Mouse (Mus musculus) liver, embryonic 14.5 days (tissue): ENCODE measurements around the gene Bicd2. TPM values are rescaled to one million over a fixed set of nuclear protein-coding genes. Genes with fewer than 3 reads are reported as not detected.
A peak's percentile ranks its signal among the peaks of the same experiment; 100 is the strongest.

Experiments
- ATAC-seq: fragments of 200-750 bp; cut with Nextera tagmentation; 2 replicates; pipeline ENCODE4 v1.8.0; 2017; ENCODE audit warnings: moderate number of reproducible peaks, mild to moderate bottlenecking, moderate library complexity; ENCODE audit not compliant: insufficient read depth
- DNase-seq, 3 experiments: peaks; one replicate each; pipeline ENCODE4 v3.0.0-alpha.2; 2012 to 2013; ENCODE audit warnings: low read depth in 3 of 3, low spot score in 3 of 3
- H3K27ac ChIP-seq: fragments of 300-500 bp; sonication (generic); 2 replicates; pipeline ENCODE4 v1.5.1; 2014; ENCODE audit warnings: moderate library complexity, mild to moderate bottlenecking, control low read depth, inconsistent platforms
- H3K27me3 ChIP-seq: fragments of 300-500 bp; sonication (generic); 2 replicates; pipeline ENCODE4 v1.6.1; 2014; ENCODE audit warnings: mild to moderate bottlenecking, low read length, moderate library complexity; ENCODE audit not compliant: control insufficient read depth, insufficient read depth
- H3K36me3 ChIP-seq: fragments of 300-500 bp; sonication (generic); replicated peaks from 2 replicates; pipeline ENCODE4 v1.6.1; 2014; ENCODE audit warnings: low read depth; ENCODE audit not compliant: control insufficient read depth, insufficient read depth
- H3K4me1 ChIP-seq, 2 experiments: fragments of 200-500 bp in 1 of 2; fragments of 300-500 bp in 1 of 2; sonication (generic) in 1 of 2; replicated peaks; 2 replicates each; pipeline ENCODE4 v1.6.1; 2012 to 2014; ENCODE audit warnings: antibody characterized with exemption in 1 of 2, inconsistent platforms in 1 of 2, low read length in 1 of 2; ENCODE audit not compliant: control insufficient read depth in 2 of 2, insufficient read depth in 2 of 2
- H3K4me2 ChIP-seq: fragments of 300-500 bp; sonication (generic); 2 replicates; pipeline ENCODE4 v1.6.1; 2014; ENCODE audit warnings: low read depth, mild to moderate bottlenecking, control low read depth, moderate library complexity
- H3K4me3 ChIP-seq, 2 experiments: fragments of 200-500 bp in 1 of 2; fragments of 300-500 bp in 1 of 2; sonication (generic) in 1 of 2; 2 replicates each; pipeline ENCODE4 v1.5.1; 2012 to 2014; ENCODE audit warnings: low read depth in 2 of 2, low read length in 2 of 2, mild to moderate bottlenecking in 2 of 2, control low read depth in 1 of 2, inconsistent platforms in 1 of 2, moderate library complexity in 1 of 2; ENCODE audit not compliant: insufficient read depth in 1 of 2
- H3K9ac ChIP-seq: fragments of 300-500 bp; sonication (generic); replicated peaks from 2 replicates; pipeline ENCODE4 v1.6.1; 2014; ENCODE audit warnings: mild to moderate bottlenecking, control low read depth, moderate library complexity
- H3K9me3 ChIP-seq: fragments of 300-500 bp; sonication (generic); 2 replicates; pipeline ENCODE4 v1.6.1; 2016; ENCODE audit warnings: low read length, mixed read lengths; ENCODE audit not compliant: control insufficient read depth
- CTCF ChIP-seq: IDR thresholded peaks from 2 replicates; pipeline ENCODE4 v1.5.1; 2016; ENCODE audit warnings: antibody characterized with exemption, low read depth, control low read depth
- EP300 ChIP-seq: IDR thresholded peaks from 2 replicates; pipeline ENCODE4 v1.6.1; 2016; ENCODE audit warnings: antibody characterized with exemption, low read depth
- WGBS: fragments of 180-500 bp; shearing (Covaris S2); extraction: QIAGEN DNeasy Blood & Tissue Kit; methylation state at CpG from one replicate; pipeline ENCODE4 v1.1.7; 2014; ENCODE audit not compliant: insufficient replicate concordance; 5-methylcytosine and 5-hydroxymethylcytosine counted together
- polyA plus RNA-seq, 2 experiments: library from polyadenylated mRNA; depleted of rRNA in 1 of 2; stranded (reverse) in 1 of 2; unstranded in 1 of 2; fragments of >200 nt; fragmentation: Nextera tagmentation in 1 of 2; extraction: Ambion mirVana in 1 of 2; gene quantifications; 2 replicates each; pipeline versions ENCODE4 v1.2.1 to v1.2.3; 2012 to 2014

Bicd2 gene
- polyA plus RNA-seq, 2 experiments = 5.9 to 6.4 TPM

DNA sequence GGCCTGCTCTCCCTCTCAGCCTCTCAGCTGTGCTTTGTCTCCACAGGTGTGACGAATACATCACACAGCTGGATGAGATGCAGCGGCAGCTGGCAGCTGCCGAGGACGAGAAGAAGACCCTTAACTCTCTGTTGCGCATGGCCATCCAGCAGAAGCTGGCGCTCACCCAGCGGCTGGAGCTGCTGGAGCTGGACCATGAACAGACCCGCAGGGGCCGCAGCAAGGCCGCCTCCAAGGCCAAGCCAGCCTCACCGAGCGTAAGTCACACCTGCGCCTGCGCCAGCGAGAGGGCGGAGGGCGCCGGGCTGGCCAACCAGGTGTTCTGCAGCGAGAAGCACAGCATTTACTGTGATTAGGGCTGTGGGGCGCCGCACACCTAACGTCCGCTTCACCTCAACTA is 41.6 kb downstream of the Bicd2 start:
- Histone ChIP-seq H3K9me3 (no peaks in the 10 kb centered on the region), H3K4me1 (no peaks in the 10 kb centered on the region; a peak in 1 of 4 replicates), H3K36me3 (peaks cover 24% of the 10 kb centered on the region), H3K27me3 (no peaks in the 10 kb centered on the region), H3K4me3 (no peak overlapping the region), H3K4me2 (no peak overlapping the region), H3K27ac (no peak overlapping the region), H3K9ac (no peak overlapping the region)
- 91% methylated on average over 23 of the region's 23 CpGs for whole genome bisulfite sequencing
- no peak for TF ChIP-seq EP300
- TF ChIP-seq CTCF = no peak
- ATAC-seq = no peak
- no peak for DNase-seq

DNA sequence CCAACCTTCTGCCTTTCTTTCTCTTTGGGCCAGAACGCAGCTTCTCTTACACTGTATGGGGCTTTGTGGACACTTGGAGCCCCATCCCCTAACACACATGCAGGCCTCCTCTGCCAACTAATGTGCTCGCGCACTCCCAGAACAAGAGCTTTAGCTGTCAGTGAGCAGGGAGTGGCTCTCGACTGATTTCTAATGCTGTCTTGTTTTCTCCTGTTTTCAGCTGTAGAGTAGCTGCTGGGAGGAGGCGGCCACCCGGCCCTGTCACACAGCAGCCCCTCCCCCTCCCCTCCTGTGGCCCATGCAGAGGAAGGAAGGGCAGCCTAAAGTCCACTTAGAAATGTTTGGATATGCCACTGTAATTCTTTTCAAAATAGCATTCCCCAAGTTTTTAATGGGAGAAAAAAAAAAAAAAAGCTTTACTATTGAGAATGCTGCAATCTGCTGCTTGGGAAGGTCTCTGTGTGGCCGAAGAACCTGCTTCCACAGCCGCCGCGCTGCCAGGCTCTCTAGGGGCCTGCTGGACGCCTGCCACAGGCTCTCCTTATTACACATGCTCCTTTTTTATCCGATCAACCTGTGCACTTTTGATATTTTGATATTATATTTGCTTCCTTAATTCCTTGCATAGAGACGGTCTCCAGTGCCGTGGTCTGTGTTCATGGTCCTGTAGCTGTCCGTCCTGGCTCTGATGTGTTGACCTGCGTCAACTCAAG is 43.5 kb downstream of the Bicd2 start:
- no peak overlapping the region for H3K27ac ChIP-seq
- 76% methylated on average over 16 of the region's 16 CpGs for WGBS
- no peak overlapping the region for H3K9ac ChIP-seq
- no peak for DNase-seq
- peaks cover 16% of the 10 kb centered on the region for H3K36me3 ChIP-seq
- H3K4me3 ChIP-seq = no peak overlapping the region
- ATAC-seq = no peak
- H3K9me3 ChIP-seq = no peaks in the 10 kb centered on the region
- no peaks in the 10 kb centered on the region for H3K27me3 ChIP-seq
- no peak for TF ChIP-seq CTCF
- TF ChIP-seq EP300 = no peak
- H3K4me1 ChIP-seq = no peaks in the 10 kb centered on the region; a peak in 1 of 4 replicates
- no peak overlapping the region for H3K4me2 ChIP-seq

DNA sequence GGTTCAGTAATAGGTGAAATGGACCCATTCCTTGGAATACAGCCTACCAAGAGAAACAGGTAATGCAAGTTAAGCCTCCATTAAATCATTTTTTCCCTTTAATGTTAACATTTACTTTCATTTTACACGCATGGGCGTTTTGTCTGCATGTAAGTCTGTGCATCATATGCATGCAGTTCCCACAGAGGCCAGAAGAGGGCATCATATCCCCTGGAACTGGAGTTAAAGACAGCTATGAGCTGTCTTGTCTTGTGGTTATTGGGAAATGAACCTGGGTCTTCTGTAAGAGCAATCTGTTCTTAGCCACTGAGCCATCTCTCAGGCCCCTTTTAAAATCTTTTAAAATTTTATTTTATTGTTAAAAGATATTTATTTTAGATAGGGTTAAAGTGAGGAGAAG is 50.0 kb downstream of the Bicd2 start:
- Histone ChIP-seq H3K27ac (no peak overlapping the region), H3K36me3 (no peaks in the 10 kb centered on the region), H3K9me3 (no peaks in the 10 kb centered on the region), H3K4me2 (no peak overlapping the region), H3K4me3 (no peak overlapping the region), H3K4me1 (peaks cover 6 to 18% of the 10 kb centered on the region in 2 experiments), H3K27me3 (no peaks in the 10 kb centered on the region), H3K9ac (no peak overlapping the region)
- no peak for ATAC-seq
- peak in 2 of 3 experiments; percentile 17 for DNase-seq
- TF ChIP-seq CTCF (peak; percentile 68), EP300 (no peak)
- WGBS = 82% methylated on average over 2 of the region's 2 CpGs

DNA sequence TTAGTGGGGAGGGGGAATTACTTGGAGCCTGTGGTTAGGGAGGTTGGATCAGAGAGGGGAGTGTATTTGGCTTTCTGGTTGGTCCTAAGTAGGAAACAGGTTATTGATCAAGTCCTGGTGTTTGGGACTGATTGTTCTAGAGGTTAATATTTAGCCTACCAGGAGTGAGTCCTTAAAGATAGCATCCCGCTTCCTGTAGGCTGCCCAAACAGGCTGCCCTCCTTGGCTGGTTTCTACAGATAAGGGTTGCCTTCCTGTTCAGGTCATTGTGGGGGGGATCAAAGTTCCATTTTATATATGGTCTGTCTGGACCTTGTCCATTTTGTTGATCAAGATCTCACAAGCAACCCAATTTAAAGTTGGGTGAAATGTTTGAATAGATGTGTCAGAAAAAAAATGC is 52.2 kb downstream of the Bicd2 start:
- no peak overlapping the region for H3K9ac ChIP-seq
- TF ChIP-seq EP300 (no peak), CTCF (no peak)
- H3K4me1 ChIP-seq = peaks cover 6 to 19% of the 10 kb centered on the region in 2 experiments
- DNase-seq (no peak), ATAC-seq (no peak)
- no peak overlapping the region for H3K4me3 ChIP-seq
- WGBS = 6% methylated on average over 1 of the region's 1 CpGs
- H3K36me3 ChIP-seq = no peaks in the 10 kb centered on the region
- no peak overlapping the region for H3K27ac ChIP-seq
- no peak overlapping the region for H3K4me2 ChIP-seq
- no peaks in the 10 kb centered on the region for H3K27me3 ChIP-seq
- no peaks in the 10 kb centered on the region for H3K9me3 ChIP-seq

DNA sequence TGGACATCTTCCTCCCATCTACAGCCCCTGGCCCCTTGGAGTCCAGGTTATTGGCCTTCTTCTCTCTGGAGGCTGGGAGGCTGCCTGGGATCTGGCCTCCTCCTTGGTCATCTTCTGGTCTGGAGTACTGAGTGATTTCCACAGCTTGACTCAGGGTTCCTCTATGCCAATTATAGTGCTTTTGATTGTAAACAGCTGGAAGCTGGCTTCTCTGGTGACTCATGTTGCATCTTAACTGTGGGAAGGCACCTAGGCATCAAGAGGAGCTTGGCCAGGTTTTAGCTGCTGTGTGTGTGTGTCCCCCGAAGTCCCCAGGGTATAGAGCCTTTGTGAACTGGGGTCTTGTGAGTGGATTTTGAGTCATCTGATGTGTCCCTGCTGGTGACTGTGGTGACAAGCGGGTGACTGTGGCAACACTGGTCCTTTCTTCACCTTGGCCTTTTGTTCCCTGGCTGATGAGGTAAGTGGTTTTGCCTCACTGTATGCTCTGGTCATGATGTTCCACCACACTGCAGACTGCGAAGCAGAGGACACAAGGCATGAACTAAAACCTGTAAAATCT is 53.6 kb downstream of the Bicd2 start:
- no peaks in the 10 kb centered on the region for H3K9me3 ChIP-seq
- no peak overlapping the region for H3K9ac ChIP-seq
- ATAC-seq (no peak), DNase-seq (no peak)
- H3K4me3 ChIP-seq = no peak overlapping the region
- no peak overlapping the region for H3K4me2 ChIP-seq
- H3K36me3 ChIP-seq = no peaks in the 10 kb centered on the region
- no peak overlapping the region for H3K27ac ChIP-seq
- H3K4me1 ChIP-seq = peaks cover 6 to 19% of the 10 kb centered on the region in 2 experiments
- WGBS = 70% methylated on average over 3 of the region's 3 CpGs
- no peaks in the 10 kb centered on the region for H3K27me3 ChIP-seq
- TF ChIP-seq CTCF = no peak
- no peak for TF ChIP-seq EP300
